Comparison of ENCODE assay signal across 10 mouse cellular contexts in the genomic region with DNA sequence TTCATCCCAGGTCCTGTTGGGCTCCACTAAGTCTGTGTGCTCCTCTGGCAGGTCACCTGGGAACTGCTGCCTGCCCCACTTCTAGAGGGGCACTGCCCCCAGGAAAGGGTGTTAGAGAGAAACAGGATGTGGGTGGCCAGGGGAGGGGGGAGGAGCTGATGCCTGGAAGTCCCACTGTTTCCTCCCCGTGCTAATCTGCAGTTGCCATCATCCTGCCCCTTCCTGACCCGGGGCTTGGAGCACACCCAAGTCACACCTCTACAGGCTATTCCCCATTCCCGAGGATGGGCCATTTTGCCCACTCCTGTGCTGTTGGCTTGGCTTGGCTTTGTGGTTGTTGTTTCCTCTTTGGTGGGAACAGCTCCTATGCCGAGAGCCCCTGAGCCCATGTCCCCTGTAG. TPM values are rescaled to one million over a fixed set of nuclear protein-coding genes. Genes with fewer than 3 reads are reported as not detected.
DNase-seq lines count a peak whose midpoint lies in the region; ATAC-seq and TF ChIP-seq lines count a peak whose summit lies in the region.
"Had no signal": no experiment of that assay in that cellular context is flagged by ENCODE, and none has a peak within 500 bp of the region (broad histone marks: within the 10 kb centered on the region; RNA-seq: fewer than 3 reads in every experiment).

No protein-coding gene starts in this region.

- no peaks in the 10 kb centered on the region for H3K27me3 ChIP-seq in embryonic facial prominence, embryonic 15.5 days
- no peaks in the 10 kb centered on the region for H3K27me3 ChIP-seq in hindbrain, embryonic 15.5 days
- H3K27me3 ChIP-seq in liver, embryonic 12.5 days (replicated peaks), result no peaks in the 10 kb centered on the region
- no peaks in the 10 kb centered on the region for H3K27me3 ChIP-seq in midbrain, postnatal 0 days (ENCODE audit: insufficient read depth, low read length)
- H3K27me3 ChIP-seq: Patski had no signal

- H3K4me1 ChIP-seq in embryonic facial prominence, embryonic 15.5 days, result peaks cover 34% of the 10 kb centered on the region
- H3K4me1 ChIP-seq in hindbrain, embryonic 15.5 days (replicated peaks), result peaks cover 36% of the 10 kb centered on the region
- H3K4me1 ChIP-seq in liver, embryonic 12.5 days, result peaks cover 99% of the 10 kb centered on the region
- peaks cover 3% of the 10 kb centered on the region; the same call in 1 of the 2 replicates for H3K4me1 ChIP-seq in midbrain, postnatal 0 days (ENCODE audit: insufficient read depth, low read length)

- WGBS in embryonic facial prominence, embryonic 15.5 days, result 33% methylated on average over 4 of the region's 4 CpGs
- WGBS in hindbrain, embryonic 15.5 days, result 38% methylated on average over 4 of the region's 4 CpGs
- 9% methylated on average over 4 of the region's 4 CpGs for WGBS in liver, embryonic 12.5 days (ENCODE audit: insufficient replicate concordance)
- 58% methylated on average over 4 of the region's 4 CpGs for WGBS in midbrain, postnatal 0 days

- H3K4me3 ChIP-seq in left cerebral cortex, adult 2 months, result no peak overlapping the region
- no peak overlapping the region for H3K4me3 ChIP-seq in embryonic facial prominence, embryonic 15.5 days (replicated peaks)
- no peak overlapping the region for H3K4me3 ChIP-seq in hindbrain, embryonic 15.5 days
- H3K4me3 ChIP-seq in liver, embryonic 12.5 days, result peak overlapping the region; percentile 54; the same call in 1 of the 2 replicates
- H3K4me3 ChIP-seq in midbrain, postnatal 0 days (ENCODE audit: low read depth, low read length), result no peak overlapping the region

- H3K36me3 ChIP-seq in embryonic facial prominence, embryonic 15.5 days, result peaks cover 78% of the 10 kb centered on the region
- H3K36me3 ChIP-seq in hindbrain, embryonic 15.5 days, result peaks cover 38% of the 10 kb centered on the region
- peaks cover 98% of the 10 kb centered on the region for H3K36me3 ChIP-seq in liver, embryonic 12.5 days
- peaks cover 63% of the 10 kb centered on the region for H3K36me3 ChIP-seq in midbrain, postnatal 0 days (ENCODE audit: insufficient read depth, low read length)

- intact Hi-C loops in left cerebral cortex, adult 2 months (cut with DNase I), result no loop called here
- intact Hi-C loops in left cerebral cortex, postnatal 14 days (cut with DNase I), result loop anchor here (2.0 kb wide), 1 partner anchor 22 kb away; no protein-coding TSS in a partner anchor

- DNase-seq in left cerebral cortex, adult 2 months (ENCODE audit: extremely low spot score in 1 of 2, low spot score in 2 of 2), result no peak
- no peak for DNase-seq in left cerebral cortex, postnatal 14 days (ENCODE audit: low spot score in 2 of 2)
- no peak for DNase-seq in midbrain, postnatal 0 days (ENCODE audit: low spot score)
- no peak for DNase-seq in urinary bladder, postnatal 4 days (ENCODE audit: low spot score in 2 of 2)
- no peak for DNase-seq in right cerebral cortex, postnatal 14 days

- H3K9ac ChIP-seq in embryonic facial prominence, embryonic 15.5 days, result no peak overlapping the region
- H3K9ac ChIP-seq in hindbrain, embryonic 15.5 days, result peak overlapping the region; percentile 12; the same call in 1 of the 2 replicates
- H3K9ac ChIP-seq in liver, embryonic 12.5 days, result peak overlapping the region; percentile 95
- H3K9ac ChIP-seq in midbrain, postnatal 0 days (replicated peaks; ENCODE audit: low read length, poor library complexity, severe bottlenecking), result no peak overlapping the region

- H3K27ac ChIP-seq in left cerebral cortex, adult 2 months, result peak overlapping the region; percentile 47
- peak overlapping the region; percentile 52 for H3K27ac ChIP-seq in embryonic facial prominence, embryonic 15.5 days (replicated peaks)
- peak overlapping the region; percentile 67 for H3K27ac ChIP-seq in hindbrain, embryonic 15.5 days (replicated peaks)
- peak overlapping the region; percentile 90 for H3K27ac ChIP-seq in liver, embryonic 12.5 days
- H3K27ac ChIP-seq in midbrain, postnatal 0 days (ENCODE audit: low read depth, low read length), result peak overlapping the region; percentile 67

- TF ChIP-seq CTCF in left cerebral cortex, adult 2 months (IDR thresholded peaks at IDR 0.05), result no peak
- TF ChIP-seq CTCF in midbrain, postnatal 0 days (IDR thresholded peaks at IDR 0.05), result no peak

- H3K4me2 ChIP-seq in embryonic facial prominence, embryonic 15.5 days (replicated peaks), result no peak overlapping the region
- peak overlapping the region; percentile 16; the same call in 1 of the 2 replicates for H3K4me2 ChIP-seq in hindbrain, embryonic 15.5 days
- H3K4me2 ChIP-seq in liver, embryonic 12.5 days, result peak overlapping the region; percentile 94
- no peak overlapping the region for H3K4me2 ChIP-seq in midbrain, postnatal 0 days (ENCODE audit: low read depth, low read length, poor library complexity, severe bottlenecking)

- no peak for ATAC-seq in embryonic facial prominence, embryonic 15.5 days (ENCODE audit: insufficient number of reproducible peaks, low FRiP score, low TSS enrichment, low read depth)
- 0 out of 2 replicates have a peak, but pooled peaks have one; percentile 3 for ATAC-seq in hindbrain, embryonic 15.5 days (ENCODE audit: low FRiP score, low read depth)
- no peak for ATAC-seq in liver, embryonic 12.5 days
- ATAC-seq in midbrain, postnatal 0 days (ENCODE audit: low FRiP score), result no peak
- ATAC-seq: Patski had no signal

- H3K9me3 ChIP-seq in embryonic facial prominence, embryonic 15.5 days (replicated peaks), result no peaks in the 10 kb centered on the region
- H3K9me3 ChIP-seq in hindbrain, embryonic 15.5 days, result no peaks in the 10 kb centered on the region
- H3K9me3 ChIP-seq in liver, embryonic 12.5 days (replicated peaks), result no peaks in the 10 kb centered on the region
- H3K9me3 ChIP-seq in midbrain, postnatal 0 days (ENCODE audit: low read length), result no peaks in the 10 kb centered on the region

RNA-seq across cellular contexts. Expression of a gene that starts 9.1 kb away (rescaled TPM):
- total RNA-seq in left cerebral cortex, adult 2 months (2021), result 10 to 100 TPM; 25.1 to 30.1 TPM
- total RNA-seq in left cerebral cortex, postnatal 14 days (2021), result 10 to 100 TPM; 48.5 to 52.2 TPM
- 29.7 and 33.9 TPM in 2 replicates for polyA plus RNA-seq in embryonic facial prominence, embryonic 15.5 days (2015; fragmentation: Nextera tagmentation; extraction: Ambion mirVana)
- 146 and 176 TPM in 2 replicates for polyA plus RNA-seq in hindbrain, embryonic 15.5 days (2015; fragmentation: Nextera tagmentation; extraction: Ambion mirVana)
- polyA plus RNA-seq in liver, embryonic 12.5 days (2016; fragmentation: Nextera tagmentation; extraction: Ambion mirVana), result 53.8 and 56.7 TPM in 2 replicates
- 221 and 243 TPM in 2 replicates for total RNA-seq in midbrain, postnatal 0 days (2014; rRNA removed)
- 158 and 161 TPM in 2 replicates for polyA plus RNA-seq in midbrain, postnatal 0 days (2015; fragmentation: Nextera tagmentation; extraction: Ambion mirVana)

RNA-seq across cellular contexts. Expression of a gene that starts 9.7 kb away (rescaled TPM):
- 100 to 1,000 TPM; 709 to 735 TPM for total RNA-seq in left cerebral cortex, adult 2 months (2021)
- 100 to 1,000 TPM; 505 to 506 TPM for total RNA-seq in left cerebral cortex, postnatal 14 days (2021)
- polyA plus RNA-seq in embryonic facial prominence, embryonic 15.5 days (2015; fragmentation: Nextera tagmentation; extraction: Ambion mirVana), result 11.0 and 12.8 TPM in 2 replicates
- polyA plus RNA-seq in hindbrain, embryonic 15.5 days (2015; fragmentation: Nextera tagmentation; extraction: Ambion mirVana), result 20.7 and 21.4 TPM in 2 replicates
- 13.4 and 14.1 TPM in 2 replicates for polyA plus RNA-seq in liver, embryonic 12.5 days (2016; fragmentation: Nextera tagmentation; extraction: Ambion mirVana)
- 179 and 217 TPM in 2 replicates for total RNA-seq in midbrain, postnatal 0 days (2014; rRNA removed)
- 18.2 and 20.4 TPM in 2 replicates for polyA plus RNA-seq in midbrain, postnatal 0 days (2015; fragmentation: Nextera tagmentation; extraction: Ambion mirVana)

RNA-seq across cellular contexts. Expression of a gene that starts 24.4 kb away (rescaled TPM):
- total RNA-seq in left cerebral cortex, adult 2 months (2021), result under 1 TPM in 1 of 2 experiments, not detected in 1; 0.35 TPM
- total RNA-seq in left cerebral cortex, postnatal 14 days (2021), result under 1 TPM; 0.55 to 0.68 TPM
- polyA plus RNA-seq in embryonic facial prominence, embryonic 15.5 days (2015; fragmentation: Nextera tagmentation; extraction: Ambion mirVana), result 11.7 and 14.6 TPM in 2 replicates
- 0.19 TPM in 1 of 2 replicates, not detected in the other for polyA plus RNA-seq in hindbrain, embryonic 15.5 days (2015; fragmentation: Nextera tagmentation; extraction: Ambion mirVana)
- polyA plus RNA-seq in liver, embryonic 12.5 days (2016; fragmentation: Nextera tagmentation; extraction: Ambion mirVana), result 0.17 TPM in 1 of 2 replicates, not detected in the other
- not detected in 2 replicates for total RNA-seq in midbrain, postnatal 0 days (2014; rRNA removed)
- 0.29 and 0.39 TPM in 2 replicates for polyA plus RNA-seq in midbrain, postnatal 0 days (2015; fragmentation: Nextera tagmentation; extraction: Ambion mirVana)

RNA-seq across cellular contexts. Expression of a gene that starts 33.2 kb away (rescaled TPM):
- total RNA-seq in left cerebral cortex, adult 2 months (2021), result not detected
- not detected for total RNA-seq in left cerebral cortex, postnatal 14 days (2021)
- polyA plus RNA-seq in embryonic facial prominence, embryonic 15.5 days (2015; fragmentation: Nextera tagmentation; extraction: Ambion mirVana), result 0.25 TPM in 1 of 2 replicates, not detected in the other
- not detected in 2 replicates for polyA plus RNA-seq in hindbrain, embryonic 15.5 days (2015; fragmentation: Nextera tagmentation; extraction: Ambion mirVana)
- not detected in 2 replicates for polyA plus RNA-seq in liver, embryonic 12.5 days (2016; fragmentation: Nextera tagmentation; extraction: Ambion mirVana)
- total RNA-seq in midbrain, postnatal 0 days (2014; rRNA removed), result not detected in 2 replicates
- not detected in 2 replicates for polyA plus RNA-seq in midbrain, postnatal 0 days (2015; fragmentation: Nextera tagmentation; extraction: Ambion mirVana)
- total RNA-seq: heart, postnatal 10 days had no signal
- polyA plus RNA-seq: Patski had no signal

RNA-seq across cellular contexts. Expression of a gene that starts 40.6 kb away (rescaled TPM):
- total RNA-seq in left cerebral cortex, adult 2 months (2021), result 100 to 1,000 TPM; 109 to 112 TPM
- total RNA-seq in left cerebral cortex, postnatal 14 days (2021), result 10 to 100 TPM; 69.2 to 75.4 TPM
- 33.7 and 41.8 TPM in 2 replicates for polyA plus RNA-seq in embryonic facial prominence, embryonic 15.5 days (2015; fragmentation: Nextera tagmentation; extraction: Ambion mirVana)
- 26.2 and 33.4 TPM in 2 replicates for polyA plus RNA-seq in hindbrain, embryonic 15.5 days (2015; fragmentation: Nextera tagmentation; extraction: Ambion mirVana)
- 10.0 and 11.0 TPM in 2 replicates for polyA plus RNA-seq in liver, embryonic 12.5 days (2016; fragmentation: Nextera tagmentation; extraction: Ambion mirVana)
- 14.1 and 18.1 TPM in 2 replicates for total RNA-seq in midbrain, postnatal 0 days (2014; rRNA removed)
- 30.8 and 32.7 TPM in 2 replicates for polyA plus RNA-seq in midbrain, postnatal 0 days (2015; fragmentation: Nextera tagmentation; extraction: Ambion mirVana)

Comparison
In these comparisons a context has a peak if more than half of its experiments do, and no peak if none do; other contexts are left out.
1. H3K4me2 ChIP-seq: peak in hindbrain, embryonic 15.5 days (single experiment) and liver, embryonic 12.5 days (single experiment); none in embryonic facial prominence, embryonic 15.5 days (single experiment) and midbrain, postnatal 0 days (single experiment).
2. H3K9ac ChIP-seq: peak in hindbrain, embryonic 15.5 days (single experiment) and liver, embryonic 12.5 days (single experiment); none in embryonic facial prominence, embryonic 15.5 days (single experiment) and midbrain, postnatal 0 days (single experiment).
3. Peak in every context shown above with its lines, with median percentiles within 50 percentile points of each other: H3K27ac ChIP-seq.